Mouse (Mus musculus) intestine, embryonic 14.5 days (tissue): ENCODE measurements around the gene Tln1. TPM values are rescaled to one million over a fixed set of nuclear protein-coding genes. Genes with fewer than 3 reads are reported as not detected.
A peak's percentile ranks its signal among the peaks of the same experiment; 100 is the strongest.

Source experiments
- ATAC-seq: fragments of 200-750 bp; cut with Nextera tagmentation; replicated peaks from 2 replicates; pipeline ENCODE4 v1.8.0; 2017; ENCODE audit warnings: low read depth, moderate number of reproducible peaks, moderate TSS enrichment, moderate library complexity; ENCODE audit not compliant: low FRiP score, low TSS enrichment
- DNase-seq: peaks from one replicate; pipeline ENCODE4 v3.0.0-alpha.2; 2018; ENCODE audit warnings: low spot score
- H3K27ac ChIP-seq: fragments of 300-500 bp; sonication (generic); 2 replicates; pipeline ENCODE4 v1.5.1; 2014; ENCODE audit warnings: low read depth, mild to moderate bottlenecking, control low read depth
- H3K27me3 ChIP-seq: fragments of 300-500 bp; sonication (generic); replicated peaks from 2 replicates; pipeline ENCODE4 v1.6.1; 2014; ENCODE audit warnings: low read length, control low read depth; ENCODE audit not compliant: control insufficient read depth, insufficient read depth
- H3K36me3 ChIP-seq: fragments of 300-500 bp; sonication (generic); 2 replicates; pipeline ENCODE4 v1.6.1; 2014; ENCODE audit warnings: low read length, control low read depth; ENCODE audit not compliant: control insufficient read depth, insufficient read depth
- H3K4me1 ChIP-seq: fragments of 300-500 bp; sonication (generic); replicated peaks from 2 replicates; pipeline ENCODE4 v1.6.1; 2014; ENCODE audit warnings: low read length, control low read depth, mixed read lengths; ENCODE audit not compliant: control insufficient read depth, insufficient read depth
- H3K4me2 ChIP-seq: fragments of 300-500 bp; sonication (generic); 2 replicates; pipeline ENCODE4 v1.6.1; 2014; ENCODE audit warnings: low read length
- H3K4me3 ChIP-seq: fragments of 300-500 bp; sonication (generic); 2 replicates; pipeline ENCODE4 v1.5.1; 2014; ENCODE audit warnings: low read depth, low read length, control low read depth, mixed read lengths
- H3K9ac ChIP-seq: fragments of 300-500 bp; sonication (generic); 2 replicates; pipeline ENCODE4 v1.6.1; 2014; ENCODE audit warnings: mild to moderate bottlenecking, low read length
- H3K9me3 ChIP-seq: fragments of 300-500 bp; sonication (generic); 2 replicates; pipeline ENCODE4 v1.6.1; 2016; ENCODE audit warnings: low read length, control low read depth; ENCODE audit not compliant: control insufficient read depth
- WGBS: fragments of 180-500 bp; shearing (Covaris S2); extraction: QIAGEN DNeasy Blood & Tissue Kit; methylation state at CpG from one replicate; pipeline ENCODE4 v1.1.7; 2014; 5-methylcytosine and 5-hydroxymethylcytosine counted together
- polyA plus RNA-seq: library from polyadenylated mRNA; unstranded; fragments of >200 nt; fragmentation: Nextera tagmentation; extraction: Ambion mirVana; gene quantifications from 2 replicates; pipeline ENCODE4 v1.2.1, GENCODE M21; 2014

Tln1 gene
- polyA plus RNA-seq, 1 experiment from 2014 or later: 69.8 TPM

GRCm38 (mm10) chr4:43573561-43573960, 11.1 kb upstream of the Tln1 start:
- peaks cover 28% of the 10 kb centered on the region for H3K4me1 ChIP-seq
- ATAC-seq (no peak), DNase-seq (no peak)
- no peak overlapping the region for H3K9ac ChIP-seq
- no peak overlapping the region for H3K4me3 ChIP-seq
- peaks cover 51% of the 10 kb centered on the region for H3K36me3 ChIP-seq
- no peak overlapping the region for H3K4me2 ChIP-seq
- 86% methylated on average over 4 of the region's 4 CpGs for WGBS
- H3K27me3 ChIP-seq: no peaks in the 10 kb centered on the region
- no peaks in the 10 kb centered on the region for H3K9me3 ChIP-seq
- H3K27ac ChIP-seq: no peak overlapping the region

- no peak overlapping the region for H3K27ac ChIP-seq
- peaks cover 71% of the 10 kb centered on the region for H3K36me3 ChIP-seq
- no peak for ATAC-seq
These were observed 9.0 kb upstream of the Tln1 start for GRCm38 (mm10) chr4:43571395-43572045.

GRCm38 (mm10) chr4:43567140-43567539, 4.6 kb upstream of the Tln1 start:
- H3K9me3 ChIP-seq: no peaks in the 10 kb centered on the region
- H3K4me3 ChIP-seq: no peak overlapping the region
- no peak overlapping the region for H3K27ac ChIP-seq
- peaks cover 76% of the 10 kb centered on the region for H3K36me3 ChIP-seq
- ATAC-seq (no peak), DNase-seq (no peak)
- H3K4me2 ChIP-seq: no peak overlapping the region
- H3K4me1 ChIP-seq: peaks cover 14% of the 10 kb centered on the region; the same call in 1 of the 2 replicates
- WGBS: 93% methylated on average over 9 of the region's 9 CpGs
- no peak overlapping the region for H3K9ac ChIP-seq
- H3K27me3 ChIP-seq: no peaks in the 10 kb centered on the region

More at GRCm38 (mm10) chr4:43571395-43572045, 9.0 kb upstream of the Tln1 start:
- H3K27me3 ChIP-seq: no peaks in the 10 kb centered on the region
- no peak overlapping the region for H3K9ac ChIP-seq
- peaks cover 13% of the 10 kb centered on the region for H3K4me1 ChIP-seq
- H3K9me3 ChIP-seq: no peaks in the 10 kb centered on the region
- 88% methylated on average over 6 of the region's 6 CpGs for WGBS
- no peak overlapping the region for H3K4me2 ChIP-seq
- no peak overlapping the region for H3K4me3 ChIP-seq
- no peak for DNase-seq

- Histone ChIP-seq H3K4me3 (no peak overlapping the region), H3K4me1 (peaks cover 33% of the 10 kb centered on the region), H3K9ac (no peak overlapping the region), H3K4me2 (no peak overlapping the region; the same call in 1 of the 2 replicates), H3K36me3 (peaks cover 47% of the 10 kb centered on the region), H3K27me3 (no peaks in the 10 kb centered on the region), H3K27ac (no peak overlapping the region), H3K9me3 (no peaks in the 10 kb centered on the region)
- WGBS: 39% methylated on average over 2 of the region's 2 CpGs
- no peak for DNase-seq
- no peak for ATAC-seq
These were observed 1.7 kb upstream of the Tln1 start for GRCm38 (mm10) chr4:43564231-43564630.

GRCm38 (mm10) chr4:43563601-43563875, 1.0 kb upstream of the Tln1 start:
- DNase-seq: no peak
- H3K9ac ChIP-seq: peak overlapping the region; percentile 92
- peaks cover 40% of the 10 kb centered on the region for H3K36me3 ChIP-seq
- peaks cover 39% of the 10 kb centered on the region for H3K4me1 ChIP-seq
- peak overlapping the region; percentile 75 for H3K4me2 ChIP-seq
- ATAC-seq: no peak
- 77% methylated on average over 4 of the region's 4 CpGs for WGBS
- H3K27me3 ChIP-seq: no peaks in the 10 kb centered on the region
- H3K9me3 ChIP-seq: no peaks in the 10 kb centered on the region
- peak overlapping the region; percentile 84 for H3K4me3 ChIP-seq
- H3K27ac ChIP-seq: no peak overlapping the region

- Histone ChIP-seq H3K27me3 (no peaks in the 10 kb centered on the region), H3K36me3 (peaks cover 35% of the 10 kb centered on the region), H3K4me1 (peaks cover 44% of the 10 kb centered on the region), H3K9me3 (no peaks in the 10 kb centered on the region), H3K4me2 (peak overlapping the region; percentile 75), H3K27ac (peak overlapping the region; percentile 99), H3K4me3 (peak overlapping the region; percentile 84), H3K9ac (peak overlapping the region; percentile 92)
- 9% methylated on average over 22 of the region's 22 CpGs for WGBS
- ATAC-seq (peak; percentile 16; the same call in 1 of the 2 replicates), DNase-seq (peak; percentile 60)
These were observed 494 bp upstream of the Tln1 start for GRCm38 (mm10) chr4:43562769-43563600.

- Histone ChIP-seq H3K9me3 (no peaks in the 10 kb centered on the region), H3K36me3 (peaks cover 29% of the 10 kb centered on the region), H3K4me2 (peak overlapping the region; percentile 75), H3K4me3 (peak overlapping the region; percentile 84), H3K9ac (peak overlapping the region; percentile 92), H3K4me1 (peaks cover 53% of the 10 kb centered on the region), H3K27me3 (no peaks in the 10 kb centered on the region), H3K27ac (peak overlapping the region; percentile 99)
- no peak for DNase-seq
- 1% methylated on average over 16 of the region's 16 CpGs for WGBS
- ATAC-seq: no peak
These were observed 975 bp downstream of the Tln1 start for GRCm38 (mm10) chr4:43561436-43561996.

GRCm38 (mm10) chr4:43560976-43561375, 1.5 kb downstream of the Tln1 start:
- Histone ChIP-seq H3K4me2 (peak overlapping the region; percentile 75), H3K9me3 (no peaks in the 10 kb centered on the region), H3K9ac (peak overlapping the region; percentile 92), H3K36me3 (peaks cover 29% of the 10 kb centered on the region), H3K4me1 (peaks cover 53% of the 10 kb centered on the region), H3K27me3 (no peaks in the 10 kb centered on the region), H3K27ac (peak overlapping the region; percentile 99), H3K4me3 (peak overlapping the region; percentile 84)
- WGBS: 13% methylated on average over 2 of the region's 2 CpGs
- DNase-seq: no peak
- no peak for ATAC-seq
